Mouse (Mus musculus) neutrophil, adult 59 days (primary cell): Measurements from ENCODE around the gene Iars2. TPM values are rescaled to one million over a fixed set of nuclear protein-coding genes. Genes with fewer than 3 reads are reported as not detected.

Experiments
- total RNA-seq, 2 experiments: library from RNA; stranded (reverse); gene quantifications; 1 replicate in 1 of 2; 2 replicates in 1 of 2; pipeline ENCODE4 v1.2.4; 2023

The Iars2 gene
- total RNA-seq = 10 to 100 TPM; 14.8 to 15.1 TPM

DNA sequence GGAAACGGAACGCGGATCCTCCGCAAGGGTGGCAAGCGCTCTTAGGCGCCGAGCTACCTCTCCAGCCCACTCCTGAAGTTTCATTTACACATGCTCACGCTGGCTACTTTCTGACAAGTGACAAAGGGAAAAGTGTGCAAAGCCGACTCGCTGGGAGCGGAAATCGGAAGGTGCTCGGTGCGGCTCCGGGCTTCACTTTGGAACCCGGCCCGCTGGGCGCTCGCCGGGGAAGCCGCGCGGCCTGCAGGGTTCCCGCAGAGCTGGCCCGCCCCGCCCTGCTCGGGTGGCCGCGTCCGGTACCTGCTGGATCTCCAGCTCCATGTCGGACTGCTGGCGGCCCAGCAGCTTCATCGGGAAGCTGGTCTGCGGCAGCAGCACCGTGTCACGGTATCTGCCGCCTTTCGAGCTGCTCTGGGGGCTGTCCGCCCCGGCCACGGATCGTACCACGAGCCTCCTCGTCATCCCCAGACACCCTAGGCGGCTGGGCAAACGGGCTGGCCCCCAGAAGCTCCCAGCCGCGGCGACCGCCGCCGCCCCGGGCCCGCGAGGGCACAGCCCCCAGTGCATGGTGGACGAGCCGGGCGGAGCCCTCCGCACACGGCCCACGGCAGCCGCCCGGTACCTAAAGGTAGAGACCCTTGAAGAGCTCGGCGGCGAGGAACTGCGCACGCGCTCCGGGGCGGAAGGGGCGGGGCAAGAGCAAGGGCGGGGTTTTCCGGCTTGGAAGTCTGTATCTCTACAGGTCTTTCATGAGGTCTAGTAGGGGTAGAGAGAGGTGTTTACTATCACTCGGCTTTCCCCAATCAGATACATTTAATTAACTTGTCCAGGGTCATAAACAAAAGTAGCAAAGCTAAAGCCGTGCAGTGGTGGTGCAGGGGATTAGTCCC lies at the start of gene Iars2:
Gene Iars2, minus strand, starts transcription at position 676 of the 890 bp plus-strand sequence.

DNA sequence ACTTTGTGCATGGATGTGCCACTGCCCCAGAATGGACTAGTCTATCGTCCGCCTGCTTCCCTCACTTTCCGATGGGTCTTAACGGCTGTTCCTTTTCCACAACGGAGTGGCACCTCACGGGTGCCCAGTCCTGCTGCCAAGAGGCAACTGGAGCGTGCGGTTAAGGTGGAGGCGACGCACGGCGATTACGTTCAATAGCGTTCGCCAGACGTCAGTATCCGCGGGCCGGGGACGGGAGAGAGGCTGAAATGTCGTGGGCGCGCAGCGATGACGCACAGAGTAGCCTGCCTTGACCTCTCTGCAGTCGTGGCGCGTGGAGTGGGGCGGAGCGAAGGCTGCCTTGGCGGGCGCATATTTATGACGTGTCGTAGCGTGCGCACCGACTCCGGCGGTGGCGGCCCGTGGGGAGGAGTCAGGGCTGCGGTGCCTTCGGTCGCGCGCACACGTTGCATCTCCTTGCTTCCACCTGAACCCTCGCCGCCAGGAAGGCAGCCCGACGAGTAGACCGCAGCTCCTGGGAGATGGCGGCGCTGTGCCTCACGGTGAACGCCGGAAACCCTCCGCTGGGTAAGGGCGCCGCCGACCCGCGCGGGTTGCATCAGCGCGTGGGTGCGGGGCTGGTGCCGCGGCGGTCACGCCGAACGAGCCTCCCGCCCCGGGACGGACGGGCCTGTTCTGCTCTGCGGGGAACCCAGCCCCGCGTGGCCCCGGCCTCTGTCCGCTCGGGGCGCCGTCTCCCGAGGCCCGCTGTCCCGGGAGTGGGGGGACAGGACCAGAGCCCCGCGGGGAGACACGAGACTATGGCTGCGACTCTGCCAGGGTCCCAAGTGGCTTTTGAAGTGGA lies 33.7 kb upstream of the Iars2 start, which contains the start of gene Eprs:
Gene Eprs, plus strand, starts transcription at position 368 of the 844 bp plus-strand sequence.

DNA sequence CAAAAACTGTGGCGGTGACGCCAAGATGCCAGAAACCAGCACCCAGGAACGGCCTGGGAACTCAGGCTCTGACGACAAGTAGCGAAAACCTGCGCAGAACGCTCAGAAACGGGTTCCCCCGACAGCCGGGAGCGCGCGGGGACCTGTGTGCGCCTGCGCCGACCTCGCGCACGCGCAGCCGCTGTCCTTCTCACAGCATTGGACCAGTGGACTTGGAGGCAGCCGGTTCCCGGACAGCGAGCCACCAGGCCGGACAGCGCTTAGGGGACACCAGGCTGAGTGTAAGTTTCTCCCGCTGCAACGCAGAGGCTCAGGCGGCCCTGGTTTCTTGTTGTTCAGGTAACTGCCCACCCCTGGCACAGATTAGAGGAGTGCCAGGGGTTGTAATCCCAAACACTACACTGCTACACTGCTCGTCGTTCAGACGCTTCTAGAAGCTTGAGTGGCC lies 2.8 kb upstream of the Iars2 start, which contains the start of gene Bpnt1:
Gene Bpnt1, plus strand, starts transcription at position 167 of the 448 bp plus-strand sequence.

Other genes with a start within 250 kb of the Iars2 start
- 10 to 100 TPM; 57.3 TPM for gene Rab3gap2, start 125.3 kb downstream of the Iars2 start, total RNA-seq
- 1 to 10 TPM; 6.3 to 6.8 TPM for gene Bpnt1, start 2.8 kb upstream of the Iars2 start, total RNA-seq
- gene Eprs, start 33.6 kb upstream of the Iars2 start, total RNA-seq = 10 to 100 TPM; 45.8 to 51.7 TPM
- 1 to 10 TPM in 1 of 2 experiments, under 1 TPM in 1; 0.24 to 1.1 TPM for gene Slc30a10, start 125.5 kb upstream of the Iars2 start, total RNA-seq